Mouse (Mus musculus) heart, postnatal 0 days (tissue): ENCODE data around the gene Sycn. TPM values are rescaled to one million over a fixed set of nuclear protein-coding genes. Genes with fewer than 3 reads are reported as not detected.

ENCODE experiments used
- ATAC-seq: fragments of 200-750 bp; cut with Nextera tagmentation; 2 replicates; pipeline ENCODE4 v1.8.0; 2017; ENCODE audit warnings: low read depth, moderate number of reproducible peaks, moderate library complexity; ENCODE audit not compliant: insufficient read depth
- DNase-seq: peaks from one replicate; pipeline ENCODE4 v3.0.0-alpha.2; 2016; ENCODE audit warnings: low spot score
- H3K27ac ChIP-seq: fragments of 300-500 bp; sonication (generic); 2 replicates; pipeline ENCODE4 v1.5.1; 2014; ENCODE audit warnings: low read depth, mild to moderate bottlenecking
- H3K27me3 ChIP-seq: fragments of 300-500 bp; sonication (generic); 2 replicates; pipeline ENCODE4 v1.6.1; 2014; ENCODE audit warnings: low read length, mixed read lengths; ENCODE audit not compliant: control insufficient read depth, insufficient read depth
- H3K36me3 ChIP-seq: fragments of 300-500 bp; sonication (generic); replicated peaks from 2 replicates; pipeline ENCODE4 v1.6.1; 2014; ENCODE audit warnings: low read length, mixed read lengths; ENCODE audit not compliant: control insufficient read depth, insufficient read depth
- H3K4me1 ChIP-seq: fragments of 300-500 bp; sonication (generic); 2 replicates; pipeline ENCODE4 v1.6.1; 2014; ENCODE audit warnings: antibody characterized with exemption; ENCODE audit not compliant: control insufficient read depth, insufficient read depth
- H3K4me2 ChIP-seq: fragments of 300-500 bp; sonication (generic); 2 replicates; pipeline ENCODE4 v1.6.1; 2014; ENCODE audit warnings: low read depth, mild to moderate bottlenecking, low read length, moderate library complexity
- H3K4me3 ChIP-seq: fragments of 300-500 bp; sonication (generic); 2 replicates; pipeline ENCODE4 v1.5.1; 2014; ENCODE audit warnings: low read depth, low read length
- H3K9ac ChIP-seq: fragments of 300-500 bp; sonication (generic); replicated peaks from 2 replicates; pipeline ENCODE4 v1.6.1; 2014; ENCODE audit warnings: low read depth, low read length, mixed read lengths
- H3K9me3 ChIP-seq: fragments of 300-500 bp; sonication (generic); replicated peaks from 2 replicates; pipeline ENCODE4 v1.6.1; 2016; ENCODE audit warnings: low read length; ENCODE audit not compliant: control insufficient read depth
- CTCF ChIP-seq: IDR thresholded peaks from 2 replicates; pipeline ENCODE4 v1.5.1; 2016; ENCODE audit warnings: antibody characterized with exemption, control low read depth, low read depth
- EP300 ChIP-seq: IDR thresholded peaks from 2 replicates; pipeline ENCODE4 v1.6.1; 2016; ENCODE audit warnings: antibody characterized with exemption, low read depth
- WGBS: fragments of 180-500 bp; shearing (Covaris S2); extraction: QIAGEN DNeasy Blood & Tissue Kit; methylation state at CpG from one replicate; pipeline ENCODE4 v1.1.7; 2014; 5-methylcytosine and 5-hydroxymethylcytosine counted together
- polyA plus RNA-seq: library from polyadenylated mRNA; unstranded; fragments of >200 nt; fragmentation: Nextera tagmentation; extraction: Ambion mirVana; gene quantifications from 2 replicates; pipeline ENCODE4 v1.2.1, GENCODE M21; 2015
- total RNA-seq: library from RNA; depleted of rRNA; stranded (reverse); fragments of >200 nt; gene quantifications from 2 replicates; pipeline ENCODE4 v1.2.3, GENCODE M21; 2014; ENCODE audit warnings: low replicate concordance

The Sycn gene
- total and polyA plus RNA-seq, 2 experiments from 2014 or later = not detected

DNA sequence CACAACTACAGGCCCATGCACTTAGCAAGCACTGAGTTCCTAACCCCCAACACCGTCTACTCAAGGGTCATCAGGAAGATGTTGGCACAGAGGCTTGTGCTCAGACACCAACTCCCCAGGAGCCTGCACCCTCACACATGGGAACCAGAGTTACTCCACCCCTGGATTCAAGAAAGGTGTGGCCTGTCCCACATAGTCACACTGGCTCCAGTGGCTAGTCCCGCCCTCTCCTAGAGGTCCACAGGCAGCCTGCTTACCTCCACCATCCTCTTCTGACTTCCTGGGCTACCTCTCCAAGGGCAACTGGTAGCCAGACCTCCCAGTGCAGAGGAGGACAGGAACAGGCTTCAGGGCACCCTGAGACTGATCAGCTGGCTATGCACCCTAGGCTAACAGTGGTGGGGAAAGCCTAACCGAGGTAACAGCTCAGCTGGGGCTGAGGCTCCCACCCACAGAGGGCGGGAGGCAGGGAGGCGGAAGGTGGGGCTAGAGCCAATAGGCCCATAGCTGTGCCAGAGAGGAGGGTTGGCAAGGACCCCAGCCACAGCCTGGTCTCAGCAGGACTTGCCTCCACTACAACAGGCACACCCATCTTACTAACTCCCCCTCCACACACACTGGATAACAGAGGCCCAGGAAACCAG, 35.7 kb downstream of the Sycn start:
- Histone ChIP-seq H3K4me2 (no peak overlapping the region), H3K36me3 (no peaks in the 10 kb centered on the region), H3K9ac (no peak overlapping the region), H3K4me3 (no peak overlapping the region), H3K27ac (no peak overlapping the region), H3K27me3 (no peaks in the 10 kb centered on the region), H3K9me3 (no peaks in the 10 kb centered on the region), H3K4me1 (peaks cover 31% of the 10 kb centered on the region)
- TF ChIP-seq CTCF (no peak), EP300 (no peak)
- peak; percentile 47 for ATAC-seq
- DNase-seq = no peak
- WGBS = 64% methylated on average over 5 of the region's 5 CpGs

DNA sequence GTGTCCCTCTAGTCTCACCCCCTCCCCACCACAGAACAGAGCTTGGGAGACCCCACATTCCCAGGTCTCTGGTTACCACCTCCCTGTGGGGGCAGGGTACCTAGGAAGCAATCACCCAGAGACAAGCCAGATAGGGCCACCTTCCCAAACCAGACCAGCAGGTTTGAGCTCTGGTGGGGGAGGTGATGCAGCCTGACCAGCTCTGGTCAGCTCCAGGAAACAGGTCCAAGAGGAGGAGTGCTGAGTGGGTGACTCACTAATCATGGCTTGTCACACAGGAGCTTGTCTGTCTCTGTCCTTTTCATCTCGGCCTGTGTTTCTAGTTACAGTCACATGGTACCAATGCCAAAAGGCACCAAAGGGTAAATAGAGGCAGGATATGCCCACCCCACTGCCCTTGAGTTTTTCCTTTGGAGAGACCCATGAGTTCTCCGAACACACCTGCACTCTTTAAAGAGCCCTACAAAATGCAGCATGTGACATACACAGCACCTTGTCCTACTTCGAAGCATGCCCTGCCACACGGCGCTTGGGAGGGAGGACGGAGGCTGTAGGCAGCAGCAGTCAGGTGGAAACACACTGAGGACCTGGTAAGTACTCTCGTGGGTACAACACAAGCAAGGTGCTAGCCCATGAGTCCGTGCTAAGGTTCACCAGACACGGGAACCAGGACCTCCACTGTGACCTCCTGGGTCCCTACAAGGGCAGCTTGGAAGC, 37.3 kb downstream of the Sycn start:
- DNase-seq = no peak
- 73% methylated on average over 9 of the region's 9 CpGs for WGBS

DNA sequence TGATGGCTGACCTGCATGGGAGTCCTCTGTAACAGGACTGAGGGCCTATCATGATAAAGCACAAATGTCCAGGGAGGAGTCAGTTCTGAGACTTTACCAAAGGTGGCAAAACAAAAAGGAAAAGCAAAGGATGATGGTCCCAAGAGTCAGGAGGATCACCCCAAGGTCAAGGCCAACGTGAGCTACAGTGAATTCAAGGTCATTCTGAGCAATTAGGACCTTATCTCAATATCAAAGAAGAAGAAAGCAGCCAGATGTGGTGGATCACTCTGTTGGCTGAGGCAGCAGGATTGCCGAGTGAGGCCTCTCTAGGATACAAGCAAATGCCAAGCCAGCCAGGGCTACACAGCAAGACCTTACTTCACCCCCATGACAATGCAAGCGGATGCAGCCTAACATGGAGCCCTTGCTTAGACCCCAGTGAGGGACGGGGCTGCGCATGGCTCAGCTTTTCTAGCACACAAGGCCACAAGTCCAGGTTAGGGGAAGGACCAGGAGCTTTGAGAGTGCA, 37.9 kb downstream of the Sycn start:
- no peak overlapping the region for H3K9ac ChIP-seq
- no peak for ATAC-seq
- no peak overlapping the region for H3K4me3 ChIP-seq
- no peaks in the 10 kb centered on the region for H3K27me3 ChIP-seq
- H3K9me3 ChIP-seq = no peaks in the 10 kb centered on the region
- 67% methylated on average over 5 of the region's 5 CpGs for WGBS
- H3K27ac ChIP-seq = no peak overlapping the region
- H3K4me1 ChIP-seq = peaks cover 26% of the 10 kb centered on the region
- no peaks in the 10 kb centered on the region for H3K36me3 ChIP-seq
- no peak for DNase-seq
- no peak overlapping the region for H3K4me2 ChIP-seq
- TF ChIP-seq CTCF (no peak), EP300 (no peak)

More for the DNA sequence above, 37.3 kb downstream of the Sycn start:
- Histone ChIP-seq H3K4me3 (no peak overlapping the region), H3K4me2 (no peak overlapping the region), H3K36me3 (no peaks in the 10 kb centered on the region), H3K27me3 (no peaks in the 10 kb centered on the region), H3K9ac (no peak overlapping the region), H3K4me1 (peaks cover 26% of the 10 kb centered on the region), H3K27ac (no peak overlapping the region), H3K9me3 (no peaks in the 10 kb centered on the region)
- TF ChIP-seq EP300 = no peak
- no peak for TF ChIP-seq CTCF
- ATAC-seq = no peak

GRCm38 (mm10) chr7:28579826-28580225, 39.1 kb downstream of the Sycn start:
- no peak overlapping the region for H3K27ac ChIP-seq
- H3K4me1 ChIP-seq = peaks cover 31% of the 10 kb centered on the region
- TF ChIP-seq EP300 = no peak
- TF ChIP-seq CTCF = no peak
- 65% methylated on average over 5 of the region's 5 CpGs for WGBS
- no peaks in the 10 kb centered on the region for H3K36me3 ChIP-seq
- no peak overlapping the region for H3K4me3 ChIP-seq
- H3K9me3 ChIP-seq = no peaks in the 10 kb centered on the region
- no peak for DNase-seq
- no peak overlapping the region for H3K4me2 ChIP-seq
- ATAC-seq = no peak
- H3K27me3 ChIP-seq = no peaks in the 10 kb centered on the region
- no peak overlapping the region for H3K9ac ChIP-seq

- no peak for ATAC-seq
- WGBS = 73% methylated on average over 4 of the region's 4 CpGs
- H3K4me1 ChIP-seq = peaks cover 34% of the 10 kb centered on the region
Observed at GRCm38 (mm10) chr7:28581721-28582120, 41.0 kb downstream of the Sycn start.

More at GRCm38 (mm10) chr7:28581721-28582120, 41.0 kb downstream of the Sycn start:
- H3K27ac ChIP-seq = no peak overlapping the region
- H3K27me3 ChIP-seq = no peaks in the 10 kb centered on the region
- no peak overlapping the region for H3K4me3 ChIP-seq
- DNase-seq = no peak
- H3K9me3 ChIP-seq = no peaks in the 10 kb centered on the region
- H3K9ac ChIP-seq = no peak overlapping the region
- no peaks in the 10 kb centered on the region for H3K36me3 ChIP-seq
- TF ChIP-seq CTCF (no peak), EP300 (no peak)
- H3K4me2 ChIP-seq = no peak overlapping the region
